Mouse (Mus musculus): ENCODE measurements around the gene Arhgef10l. TPM values are rescaled to one million over a fixed set of nuclear protein-coding genes. Genes with fewer than 3 reads are reported as not detected.

Gene Arhgef10l
- total RNA-seq, 2 experiments from 2014 or later: 44.3 to 53.6 TPM

DNA sequence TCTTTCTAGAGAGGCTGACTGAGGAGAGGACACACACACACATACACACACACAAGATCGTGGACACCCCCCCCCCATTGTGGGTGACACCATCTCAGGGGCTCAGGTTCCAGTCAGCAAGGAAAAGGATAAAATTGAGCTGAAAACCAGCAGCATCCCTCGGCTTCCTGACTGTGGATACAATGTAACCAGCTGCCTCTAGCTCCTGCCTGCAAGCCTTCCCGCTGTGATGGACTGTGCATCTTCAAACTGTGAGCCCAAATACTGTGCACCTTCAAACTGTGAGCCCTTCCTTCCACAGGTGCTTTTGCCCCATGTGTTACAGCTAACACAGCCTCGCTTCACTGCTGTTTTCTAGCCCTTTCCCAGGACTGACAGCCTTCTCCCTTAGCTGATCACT lies 23.4 kb downstream of the Arhgef10l start:
- intact Hi-C loops (cut with DNase I): no loop called here
- DNase-seq (ENCODE audit: low spot score in 2 of 2): no peak

DNA sequence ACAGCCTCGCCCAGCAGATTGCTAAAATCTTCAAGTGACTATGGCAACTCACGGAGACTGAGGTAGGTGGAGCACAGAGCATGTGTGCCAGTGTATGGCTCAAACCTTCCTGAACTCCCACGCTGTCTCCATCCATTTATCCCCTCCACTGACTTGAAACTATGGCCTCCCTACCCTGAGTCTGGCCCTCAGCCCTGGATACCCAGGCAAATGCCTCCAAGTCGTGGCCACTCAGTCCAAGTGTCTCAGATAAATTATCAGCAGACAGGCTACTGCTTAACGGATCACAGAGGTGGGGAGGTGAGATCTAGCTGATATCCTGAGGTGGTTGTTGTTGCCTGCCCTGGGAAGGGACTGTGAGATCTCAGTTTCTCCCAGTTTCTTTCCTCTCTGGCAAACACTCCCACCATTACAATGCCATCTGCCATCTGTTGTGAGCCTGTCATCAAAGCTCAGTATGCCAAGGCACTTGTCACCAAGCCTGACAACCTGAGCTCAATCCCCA lies 24.3 kb downstream of the Arhgef10l start:
- intact Hi-C loops (cut with DNase I): no loop called here
- DNase-seq (ENCODE audit: low spot score in 2 of 2): no peak

DNA sequence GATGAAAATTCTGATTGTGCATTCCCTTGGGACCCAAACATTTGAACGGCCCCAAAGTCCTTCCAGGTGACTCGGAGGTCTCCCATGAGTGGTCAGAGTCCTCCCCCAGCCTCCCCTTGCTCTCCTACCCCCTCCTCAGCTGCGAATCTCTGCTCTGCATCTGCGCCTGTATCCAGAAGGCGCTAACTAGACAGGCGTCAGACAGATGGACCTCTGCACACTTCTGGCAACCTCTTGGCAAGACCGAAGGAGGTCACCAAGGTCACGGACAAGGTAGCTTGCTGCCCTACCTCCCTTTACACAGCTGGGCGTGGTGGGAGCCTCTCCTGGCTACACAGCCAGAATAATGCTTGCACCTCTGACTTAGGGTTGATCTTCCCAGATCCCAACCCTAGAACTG lies 25.1 kb downstream of the Arhgef10l start:
- intact Hi-C loops (cut with DNase I): no loop called here
- no peak for DNase-seq (ENCODE audit: low spot score in 2 of 2)

DNA sequence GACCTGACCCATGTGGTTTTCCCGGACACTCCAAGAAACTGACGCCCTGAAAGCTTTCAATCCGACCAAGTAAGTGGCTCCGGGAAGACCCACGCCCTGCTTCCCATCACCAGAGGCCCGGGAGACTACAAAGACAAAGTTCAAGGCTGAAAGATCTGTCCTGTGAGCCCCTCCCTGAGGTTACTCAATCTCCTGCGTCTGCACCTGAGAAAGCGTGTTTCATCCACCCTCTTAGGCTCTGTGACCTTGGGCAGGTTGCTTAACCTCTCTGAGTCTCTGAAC lies 25.6 kb downstream of the Arhgef10l start:
- intact Hi-C loops (cut with DNase I): no loop called here
- no peak for DNase-seq (ENCODE audit: low spot score in 2 of 2)

- intact Hi-C loops (cut with DNase I): no loop called here
Measured at GRCm38 (mm10) chr4:140639431-140640241, 26.2 kb downstream of the Arhgef10l start.

GRCm38 (mm10) chr4:140638591-140638990 lies 27.2 kb downstream of the Arhgef10l start:
- DNase-seq (ENCODE audit: low spot score in 2 of 2): no peak
- intact Hi-C loops (cut with DNase I): no loop called here

More at GRCm38 (mm10) chr4:140639431-140640241, 26.2 kb downstream of the Arhgef10l start:
- no peak for DNase-seq (ENCODE audit: low spot score in 2 of 2)

DNA sequence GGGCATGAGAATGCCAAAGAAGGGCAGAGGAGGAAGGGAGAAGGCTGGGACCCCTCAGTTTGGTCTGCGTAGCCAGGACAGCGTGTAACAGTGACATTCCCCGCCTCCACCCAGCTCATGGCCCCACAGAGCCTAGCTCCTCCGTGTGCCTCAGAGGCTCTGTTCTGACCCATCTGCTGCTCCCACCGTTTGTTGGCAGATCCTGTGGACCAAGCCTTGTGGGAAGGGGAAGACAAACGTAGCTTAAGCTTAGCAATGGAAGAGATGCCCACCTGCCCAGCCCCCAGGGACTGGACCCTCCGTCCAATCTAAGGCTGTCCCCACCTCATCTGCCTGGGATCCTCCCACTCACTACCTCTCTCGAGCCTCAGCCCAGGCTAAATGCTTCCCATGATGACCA lies 28.5 kb downstream of the Arhgef10l start:
- intact Hi-C loops (cut with DNase I): no loop called here
- DNase-seq (ENCODE audit: low spot score in 2 of 2): no peak

GRCm38 (mm10) chr4:140636312-140636996 lies 29.4 kb downstream of the Arhgef10l start:
- no peak for DNase-seq (ENCODE audit: low spot score in 2 of 2)
- intact Hi-C loops (cut with DNase I): no loop called here

DNA sequence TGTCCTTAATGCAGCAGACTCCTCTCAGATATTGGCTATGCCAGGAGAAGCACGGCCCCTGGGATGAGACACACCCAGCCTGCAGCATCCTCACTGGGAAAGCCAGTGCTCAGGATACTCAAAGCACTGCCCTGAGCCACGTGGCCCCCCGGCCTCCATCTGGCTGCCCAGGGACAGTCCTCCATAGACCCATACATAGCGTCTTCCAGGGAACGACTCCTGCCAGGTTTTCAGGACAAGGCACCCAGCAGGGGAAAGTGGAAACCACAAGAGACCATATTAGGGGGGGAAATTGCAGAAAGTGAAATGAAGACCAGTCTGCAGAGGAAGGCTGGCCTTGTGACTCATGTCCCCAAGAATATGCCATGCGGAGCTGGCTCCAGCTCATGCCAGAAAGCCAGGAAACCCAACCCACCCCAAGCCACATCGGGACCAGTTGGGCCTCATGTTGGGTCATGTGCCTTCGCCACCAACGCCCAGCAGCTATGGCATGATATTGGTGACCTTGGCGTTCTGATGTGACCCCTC lies 30.9 kb downstream of the Arhgef10l start:
- intact Hi-C loops (cut with DNase I): no loop called here
- no peak for DNase-seq (ENCODE audit: low spot score in 2 of 2)

GRCm38 (mm10) chr4:140631276-140631849 lies 34.4 kb downstream of the Arhgef10l start:
- DNase-seq (ENCODE audit: low spot score in 2 of 2): no peak
- intact Hi-C loops (cut with DNase I): no loop called here

GRCm38 (mm10) chr4:140630651-140631241 lies 35.1 kb downstream of the Arhgef10l start:
- intact Hi-C loops (cut with DNase I): no loop called here
- no peak for DNase-seq (ENCODE audit: low spot score in 2 of 2)

- no peak for DNase-seq (ENCODE audit: low spot score in 2 of 2)
- intact Hi-C loops (cut with DNase I): no loop called here
Measured at GRCm38 (mm10) chr4:140630136-140630535, 35.7 kb downstream of the Arhgef10l start.

- intact Hi-C loops (cut with DNase I): no loop called here
Measured at GRCm38 (mm10) chr4:140628971-140629370, 36.8 kb downstream of the Arhgef10l start.

GRCm38 (mm10) chr4:140628412-140628943 lies 37.3 kb downstream of the Arhgef10l start:
- intact Hi-C loops (cut with DNase I): no loop called here
- no peak for DNase-seq (ENCODE audit: low spot score in 2 of 2)

More at GRCm38 (mm10) chr4:140628971-140629370, 36.8 kb downstream of the Arhgef10l start:
- no peak for DNase-seq (ENCODE audit: low spot score in 2 of 2)

DNA sequence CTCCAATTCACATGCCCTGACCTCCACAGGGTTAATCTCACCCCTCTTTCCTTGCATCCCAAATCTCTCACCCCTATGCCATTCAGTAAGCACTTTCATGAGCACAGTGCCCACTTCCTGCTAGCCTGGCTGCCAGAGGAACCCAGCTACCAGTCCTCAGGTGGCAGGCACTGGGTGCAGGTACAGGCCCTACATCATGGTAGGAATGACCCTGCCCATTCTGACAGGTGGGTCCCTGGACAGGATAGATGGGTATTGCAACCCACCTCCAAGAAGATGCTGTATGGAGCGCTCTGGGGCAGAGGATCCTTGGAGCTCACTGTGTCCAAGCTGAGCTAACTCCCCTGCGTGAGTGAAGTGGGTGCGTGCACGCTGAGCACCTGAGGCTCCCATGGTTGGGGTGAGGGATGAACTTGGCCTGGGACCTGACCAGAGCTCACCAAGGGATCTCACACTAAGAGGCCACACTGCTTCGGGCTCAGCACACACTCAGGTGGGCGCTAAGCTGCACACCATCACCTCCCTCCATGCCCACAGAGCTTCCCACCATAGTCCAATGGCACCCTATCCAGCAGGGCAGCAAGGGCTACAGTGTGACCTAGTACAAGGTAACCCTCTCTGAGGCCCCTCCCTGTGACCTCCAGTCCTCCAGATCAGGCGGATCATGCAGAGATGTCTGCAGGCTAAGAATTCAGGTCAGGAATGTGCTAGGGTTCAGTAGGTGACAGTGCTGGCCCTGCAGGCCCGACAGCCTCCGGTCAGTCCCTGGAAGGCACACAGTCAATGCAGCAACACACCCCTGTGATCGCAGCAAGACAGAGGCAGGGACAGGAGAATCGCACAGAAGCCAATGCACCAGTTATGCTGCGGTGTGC lies 39.9 kb downstream of the Arhgef10l start:
- intact Hi-C loops (cut with DNase I): no loop called here
- DNase-seq (ENCODE audit: low spot score in 2 of 2): no peak

DNA sequence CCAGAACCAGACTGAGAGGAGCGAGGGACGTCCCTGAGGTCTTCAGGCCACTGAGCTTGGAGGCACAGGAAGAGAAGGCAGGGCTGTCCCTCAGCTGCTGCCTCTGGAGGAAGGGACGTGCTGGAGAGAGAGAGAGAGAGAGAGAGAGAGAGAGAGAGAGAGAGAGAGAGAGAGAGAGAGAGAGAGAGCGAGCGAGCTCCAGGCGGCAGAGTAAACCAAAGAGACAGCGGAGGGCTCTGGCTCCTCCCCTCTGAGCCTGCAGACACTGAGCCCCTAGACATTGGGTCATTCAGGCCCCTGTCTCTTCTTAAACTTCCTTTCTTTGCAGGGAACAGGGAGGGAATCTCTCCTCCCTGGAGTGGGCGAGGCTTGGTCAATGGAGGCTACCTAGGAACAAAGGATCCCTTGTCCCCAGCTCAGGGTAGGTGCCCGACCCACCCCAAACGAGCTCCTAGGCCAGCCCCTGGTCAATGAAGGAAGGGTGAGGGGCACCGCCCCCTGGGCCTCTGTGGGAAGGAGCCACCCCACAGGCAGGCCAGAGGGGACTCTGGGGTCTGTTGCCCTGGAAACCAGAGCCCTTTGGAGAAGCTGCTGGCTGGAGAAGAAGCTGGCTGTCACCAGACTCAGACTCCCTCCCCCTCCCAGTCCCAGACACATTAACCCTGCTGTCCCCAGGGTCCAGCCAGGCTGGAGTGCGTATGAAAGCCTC lies 41.2 kb downstream of the Arhgef10l start:
- intact Hi-C loops (cut with DNase I): no loop called here
- DNase-seq (ENCODE audit: low spot score in 2 of 2): peak; percentile 50 to 62

- intact Hi-C loops (cut with DNase I): no loop called here
- DNase-seq (ENCODE audit: low spot score in 2 of 2): no peak
Measured at GRCm38 (mm10) chr4:140624087-140624467, 41.7 kb downstream of the Arhgef10l start.

DNA sequence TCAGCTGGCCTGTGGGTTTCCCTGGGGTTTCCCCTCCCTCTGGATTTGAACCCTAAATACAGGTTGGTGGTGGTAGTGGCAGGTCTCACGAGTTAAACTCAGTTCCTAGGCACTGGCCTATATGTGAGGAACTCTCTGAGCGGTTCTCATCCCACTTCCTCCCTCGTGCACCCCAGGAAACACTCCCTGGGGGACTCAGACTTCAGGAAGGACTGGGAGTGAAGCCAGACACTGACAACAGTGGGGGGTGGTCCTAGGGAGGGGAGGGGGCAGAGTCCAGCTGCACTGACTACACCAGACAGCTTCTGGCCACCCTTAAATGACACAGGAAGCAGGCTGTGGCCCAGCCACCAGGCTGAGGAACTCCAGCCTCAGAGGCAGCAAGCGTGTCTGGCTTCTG lies 43.0 kb downstream of the Arhgef10l start:
- DNase-seq (ENCODE audit: low spot score in 2 of 2): no peak
- intact Hi-C loops (cut with DNase I): no loop called here
